Mouse (Mus musculus): ENCODE measurements around the gene Kif1bp.
"Not testable (repeated sequence)": the region's sequence is repeated elsewhere in the genome, so short reads cannot be mapped to it uniquely, and the experiment has no call there.

Gene Kif1bp

GRCm38 (mm10) chr10:62578338-62579100, at the start of gene Kif1bp:
TSS of gene Kif1bp (minus strand) at chr10:62578457.
- peak; percentile 98 to 99 for DNase-seq

- no peak for DNase-seq
Observed at GRCm38 (mm10) chr10:62604161-62604560, 25.9 kb upstream of the Kif1bp start.

GRCm38 (mm10) chr10:62603233-62604030, 25.2 kb upstream of the Kif1bp start:
- DNase-seq = no peak

- DNase-seq = peak; percentile 89 to 95
Observed at GRCm38 (mm10) chr10:62602177-62603040, 24.2 kb upstream of the Kif1bp start, which contains the start of gene Ddx21. TSS of gene Ddx21 (minus strand) at chr10:62602281.

GRCm38 (mm10) chr10:62601833-62602176, 23.5 kb upstream of the Kif1bp start:
- DNase-seq = no peak

GRCm38 (mm10) chr10:62601053-62601791, 23.0 kb upstream of the Kif1bp start:
- DNase-seq = peak in 1 of 2 experiments; percentile 12

GRCm38 (mm10) chr10:62600056-62600455, 21.8 kb upstream of the Kif1bp start:
- DNase-seq = no peak

- DNase-seq = not testable (repeated sequence)
Observed at GRCm38 (mm10) chr10:62599311-62599710, 21.1 kb upstream of the Kif1bp start.

GRCm38 (mm10) chr10:62592496-62592895, 14.2 kb upstream of the Kif1bp start:
- no peak for DNase-seq

GRCm38 (mm10) chr10:62590200-62590599, 11.9 kb upstream of the Kif1bp start:
- DNase-seq = peak; percentile 92 to 95

GRCm38 (mm10) chr10:62588616-62589015, 10.4 kb upstream of the Kif1bp start:
- peak; percentile 39 to 58 for DNase-seq

- no peak for DNase-seq
Observed at GRCm38 (mm10) chr10:62583245-62583644, 5.0 kb upstream of the Kif1bp start.

GRCm38 (mm10) chr10:62582701-62583100, 4.4 kb upstream of the Kif1bp start:
- DNase-seq = no peak

GRCm38 (mm10) chr10:62582263-62582662, 4.0 kb upstream of the Kif1bp start:
- no peak for DNase-seq

GRCm38 (mm10) chr10:62579129-62579528, 872 bp upstream of the Kif1bp start:
- DNase-seq = not testable (repeated sequence)

- DNase-seq = no peak
Observed at GRCm38 (mm10) chr10:62577673-62578337, 452 bp downstream of the Kif1bp start.

GRCm38 (mm10) chr10:62575001-62575400, 3.3 kb downstream of the Kif1bp start:
- DNase-seq = no peak

GRCm38 (mm10) chr10:62570126-62570871, 8.0 kb downstream of the Kif1bp start:
- DNase-seq = peak; percentile 30 to 49

GRCm38 (mm10) chr10:62568861-62569260, 9.4 kb downstream of the Kif1bp start:
- no peak for DNase-seq

- DNase-seq = peak; percentile 18 to 49
Observed at GRCm38 (mm10) chr10:62557736-62558135, 20.5 kb downstream of the Kif1bp start.

- no peak for DNase-seq
Observed at GRCm38 (mm10) chr10:62556558-62556901, 21.7 kb downstream of the Kif1bp start.
